Mouse (Mus musculus) CH12.LX (cell line): ENCODE measurements around the gene Hnrnpa1. TPM values are rescaled to one million over a fixed set of nuclear protein-coding genes. Genes with fewer than 3 reads are reported as not detected.

Source experiments
- DNase-seq: peaks from one replicate; pipeline ENCODE4 v3.0.0-alpha.2; 2013; ENCODE audit errors: extremely low read depth
- H3K27ac ChIP-seq: 2 replicates; pipeline ENCODE4 v1.5.1; 2012; ENCODE audit warnings: low read depth, mild to moderate bottlenecking, control low read depth, moderate library complexity; ENCODE audit not compliant: insufficient read depth
- H3K27me3 ChIP-seq: replicated peaks from 2 replicates; pipeline ENCODE3; 2012; ENCODE audit warnings: inconsistent platforms
- H3K36me3 ChIP-seq, 2 experiments: replicated peaks in 1 of 2; 2 replicates each; pipeline versions ENCODE3 to v1.6.1; 2012; ENCODE audit warnings: inconsistent platforms in 1 of 2, low read length in 1 of 2, mild to moderate bottlenecking in 1 of 2, mixed read lengths in 1 of 2, moderate library complexity in 1 of 2; ENCODE audit not compliant: control insufficient read depth in 1 of 2, insufficient read depth in 1 of 2
- H3K4me1 ChIP-seq, 2 experiments: 2 replicates each; pipeline ENCODE4 v1.6.1; 2012; ENCODE audit warnings: inconsistent platforms in 1 of 2, moderate library complexity in 1 of 2; ENCODE audit not compliant: insufficient read depth in 2 of 2, control insufficient read depth in 1 of 2
- H3K4me2 ChIP-seq: 2 replicates; pipeline ENCODE4 v1.6.1; 2012; ENCODE audit warnings: low read depth, mild to moderate bottlenecking, control low read depth; ENCODE audit not compliant: poor library complexity, insufficient read depth, severe bottlenecking
- H3K4me3 ChIP-seq, 3 experiments: fragments of 150-350 bp in 1 of 3; sonication (generic) in 1 of 3; replicated peaks in 1 of 3; 2 replicates each; pipeline versions ENCODE3 to v1.5.1; 2011 to 2012; ENCODE audit warnings: low read depth in 2 of 3, low read length in 2 of 3, mild to moderate bottlenecking in 2 of 3, moderate library complexity in 2 of 3, control low read depth in 1 of 3, improper control_type of control experiment in 1 of 3, inconsistent platforms in 1 of 3, mixed read lengths in 1 of 3; ENCODE audit not compliant: poor library complexity in 1 of 3
- H3K79me2 ChIP-seq: replicated peaks from 2 replicates; pipeline ENCODE4 v1.6.1; 2012; ENCODE audit warnings: mild to moderate bottlenecking, moderate library complexity; ENCODE audit not compliant: control insufficient read depth, poor library complexity, insufficient read depth, severe bottlenecking; ENCODE audit errors: extremely low read depth
- H3K9ac ChIP-seq: 2 replicates; pipeline ENCODE4 v1.6.1; 2012; ENCODE audit warnings: low read depth, mild to moderate bottlenecking, control low read depth, moderate library complexity; ENCODE audit not compliant: insufficient read depth
- H3K9me3 ChIP-seq: replicated peaks from 2 replicates; pipeline ENCODE3; 2012; ENCODE audit warnings: low read length, inconsistent platforms, mixed read lengths
- CTCF ChIP-seq, 2 experiments: IDR thresholded peaks in 1 of 2; conservative IDR thresholded peaks in 1 of 2; 2 replicates each; pipeline ENCODE4 v1.5.1; 2011 to 2012; ENCODE audit warnings: low read depth in 2 of 2, low read length in 2 of 2, improper control_type of control experiment in 1 of 2, inconsistent platforms in 1 of 2, mild to moderate bottlenecking in 1 of 2, moderate library complexity in 1 of 2
- IRF4 ChIP-seq: IDR thresholded peaks from 2 replicates; pipeline ENCODE4 v1.6.1; 2014; ENCODE audit warnings: low read depth, mild to moderate bottlenecking, inconsistent platforms, low read length, improper control_type of control experiment
- JUND ChIP-seq: conservative IDR thresholded peaks from 2 replicates; pipeline ENCODE4 v1.6.1; 2011; ENCODE audit warnings: low read depth, low read length, improper control_type of control experiment
- MAX ChIP-seq: IDR thresholded peaks from 2 replicates; pipeline ENCODE4 v1.6.1; 2011; ENCODE audit warnings: low read length, improper control_type of control experiment
- MEF2A ChIP-seq: IDR thresholded peaks from 2 replicates; pipeline ENCODE4 v1.6.1; 2014; ENCODE audit warnings: low read depth, mild to moderate bottlenecking, inconsistent platforms, low read length, improper control_type of control experiment, borderline replicate concordance
- MYC ChIP-seq: IDR thresholded peaks from 2 replicates; pipeline ENCODE4 v1.6.1; 2011; ENCODE audit warnings: low read depth, mild to moderate bottlenecking, improper control_type of control experiment, low read length
- PAX5 ChIP-seq: IDR thresholded peaks from 2 replicates; pipeline ENCODE4 v1.6.1; 2012; ENCODE audit warnings: low read length, inconsistent platforms, mixed read lengths
- RAD21 ChIP-seq: IDR thresholded peaks from 2 replicates; pipeline ENCODE4 v1.6.1; 2011; ENCODE audit warnings: low read depth, mild to moderate bottlenecking, low read length, improper control_type of control experiment, moderate library complexity
- SMC3 ChIP-seq: IDR thresholded peaks from 2 replicates; pipeline ENCODE4 v1.6.1; 2011; ENCODE audit warnings: low read depth, low read length, improper control_type of control experiment
- UBTF ChIP-seq: IDR thresholded peaks from 2 replicates; pipeline ENCODE4 v1.6.1; 2012; ENCODE audit warnings: low read depth, mild to moderate bottlenecking, inconsistent platforms, low read length, improper control_type of control experiment, moderate library complexity
- USF1 ChIP-seq: IDR thresholded peaks from 2 replicates; pipeline ENCODE4 v1.6.1; 2014; ENCODE audit warnings: low read depth, mild to moderate bottlenecking, inconsistent platforms, low read length, improper control_type of control experiment
- USF2 ChIP-seq: conservative IDR thresholded peaks from 2 replicates; pipeline ENCODE4 v1.6.1; 2011; ENCODE audit warnings: low read depth, low read length, improper control_type of control experiment
- ZNF384 ChIP-seq: IDR thresholded peaks from 2 replicates; pipeline ENCODE4 v1.6.1; 2012; ENCODE audit warnings: low read depth, low read length, improper control_type of control experiment, inconsistent platforms
- dilution Hi-C: fragments of 300-500 bp; cut with MboI; formaldehyde crosslinking; loops from 2 replicates; pipeline ENCODE4 v1.14.3; 2020; ENCODE audit warnings: low sequenced_read_pairs; ENCODE audit not compliant: extremely low pct_unique_long_range_greater_than_20kb, extremely low pct_ligation_motif_present
- in situ Hi-C: fragments of 300-500 bp; cut with MboI; formaldehyde crosslinking; loops from 3 replicates; pipeline ENCODE4 v1.14.3; 2019; ENCODE audit warnings: low sequenced_read_pairs, low pct_ligation_motif_present, low pct_unique_long_range_greater_than_20kb, mixed read lengths
- polyA plus RNA-seq: library from polyadenylated mRNA; unstranded; fragments of >175 nt; gene quantifications from 2 replicates; pipeline ENCODE4 v1.2.1, GENCODE M21; 2012; ENCODE audit warnings: low read depth; ENCODE audit not compliant: insufficient read length
- total RNA-seq, 2 experiments: library from RNA; depleted of rRNA; stranded (reverse); fragments of 300-350 nt in 1 of 2; fragments of >200 nt in 1 of 2; gene quantifications; 2 replicates each; pipeline ENCODE4 v1.2.3; 2012 to 2014

The Hnrnpa1 gene
- total and polyA plus RNA-seq, 3 experiments = 635 to 1,799 (median 757) TPM

DNA sequence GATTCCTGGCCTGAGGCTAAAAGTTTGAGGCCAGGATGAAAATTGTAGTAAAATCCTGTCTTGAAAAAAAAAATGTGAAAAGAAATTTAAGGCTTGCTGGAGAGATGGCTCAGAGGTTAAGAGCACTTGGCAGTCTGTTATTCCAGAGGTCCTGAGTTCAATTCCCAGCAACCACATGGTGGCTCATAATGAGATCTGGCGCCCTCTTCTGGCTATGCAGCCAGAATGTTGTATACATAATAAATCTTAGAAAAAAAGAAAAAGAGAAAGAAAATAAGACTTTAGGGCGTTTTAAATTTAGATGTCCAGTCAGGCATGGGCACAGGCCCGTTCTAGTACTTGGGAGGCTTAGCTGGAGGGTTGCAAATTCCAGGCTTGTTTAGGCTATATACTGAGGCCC, 39.5 kb downstream of the Hnrnpa1 start:
- H3K4me2 ChIP-seq = no peak overlapping the region
- peaks cover 13 to 40% of the 10 kb centered on the region in 2 experiments for H3K36me3 ChIP-seq
- H3K4me1 ChIP-seq = peaks cover 0 to 41% of the 10 kb centered on the region in 2 experiments; a peak in 2 of 4 replicates
- no peaks in the 10 kb centered on the region for H3K27me3 ChIP-seq
- peak; percentile 62 for DNase-seq
- H3K9ac ChIP-seq = no peak overlapping the region
- H3K4me3 ChIP-seq = no peak overlapping the region
- H3K79me2 ChIP-seq = peaks cover 58% of the 10 kb centered on the region
- dilution Hi-C loops (no loop called here), in situ Hi-C loops (loop anchor here (5.0 kb wide), 1 partner anchor 38 kb away; no protein-coding TSS in a partner anchor)
- no peaks in the 10 kb centered on the region for H3K9me3 ChIP-seq
- no peak for TF ChIP-seq USF2
- peak; percentile 61 for TF ChIP-seq ZNF384
- TF ChIP-seq MYC = peak; percentile 72; the same call in 1 of the 2 replicates
- TF ChIP-seq SMC3 = peak; percentile 39
- no peak for TF ChIP-seq UBTF
- no peak for TF ChIP-seq IRF4
- no peak for TF ChIP-seq MAX
- TF ChIP-seq CTCF (conservative IDR thresholded peaks at IDR 0.05 in 1 of 2, IDR thresholded peaks at IDR 0.05 in 1 of 2; ENCODE audit: low read depth in 2 of 2, low read length in 2 of 2) = peak; percentile 58 to 73
- TF ChIP-seq MEF2A = no peak
- no peak for TF ChIP-seq PAX5
- peak; percentile 35 for TF ChIP-seq RAD21
- no peak overlapping the region for H3K27ac ChIP-seq

DNA sequence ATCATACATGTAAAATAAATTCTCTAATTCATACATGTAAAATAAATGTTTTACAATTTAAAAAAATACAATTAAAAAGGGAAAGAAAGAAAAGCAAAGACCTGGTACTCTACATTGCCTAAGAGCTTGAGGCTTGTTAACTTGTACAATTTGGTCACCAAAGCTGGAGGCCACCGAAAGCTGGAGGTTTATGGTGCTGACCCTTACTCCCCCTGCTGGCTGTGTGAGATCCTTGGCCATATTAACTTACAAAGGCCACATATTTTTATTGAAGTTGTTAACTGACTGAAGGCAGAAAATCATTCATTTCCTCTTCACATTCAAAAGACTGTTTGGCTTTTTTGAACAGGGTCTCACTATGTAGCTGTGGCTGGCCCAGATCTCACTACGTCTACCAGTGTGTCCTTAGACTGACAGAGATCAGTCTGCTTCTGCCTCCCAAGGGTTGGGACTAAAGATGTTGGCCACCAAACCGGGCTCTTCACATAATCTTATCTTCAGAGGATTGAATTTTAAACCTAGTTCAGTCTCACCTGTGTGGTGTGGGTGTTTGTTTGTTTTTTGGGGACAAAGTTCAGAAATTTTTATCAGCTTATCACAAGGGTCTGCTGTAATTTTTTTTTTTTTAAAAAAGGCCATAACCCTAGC, 40.7 kb downstream of the Hnrnpa1 start:
- H3K4me1 ChIP-seq = peaks cover 0 to 48% of the 10 kb centered on the region in 2 experiments; a peak in 2 of 4 replicates
- no peaks in the 10 kb centered on the region for H3K27me3 ChIP-seq
- no peak overlapping the region for H3K4me3 ChIP-seq
- no peak overlapping the region for H3K4me2 ChIP-seq
- H3K9me3 ChIP-seq = no peaks in the 10 kb centered on the region
- H3K9ac ChIP-seq = no peak overlapping the region
- H3K36me3 ChIP-seq = peaks cover 13 to 48% of the 10 kb centered on the region in 2 experiments
- peak; percentile 59 for TF ChIP-seq SMC3
- TF ChIP-seq JUND = no peak
- TF ChIP-seq RAD21 = peak; percentile 52
- TF ChIP-seq CTCF (conservative IDR thresholded peaks at IDR 0.05 in 1 of 2, IDR thresholded peaks at IDR 0.05 in 1 of 2; ENCODE audit: low read depth in 2 of 2, low read length in 2 of 2) = peak; percentile 74 to 79
- no peak for TF ChIP-seq USF1
- dilution Hi-C loops (no loop called here), in situ Hi-C loops (loop anchor here (5.0 kb wide), 1 partner anchor 36 kb away; no protein-coding TSS in a partner anchor)
- H3K27ac ChIP-seq = no peak overlapping the region
- H3K79me2 ChIP-seq = peaks cover 62% of the 10 kb centered on the region
- peak; percentile 59 for DNase-seq
